Mouse (Mus musculus): Measurements from ENCODE around the gene Myh4.
A peak's percentile ranks its signal among the peaks of the same experiment; 100 is the strongest.

Gene Myh4

DNA sequence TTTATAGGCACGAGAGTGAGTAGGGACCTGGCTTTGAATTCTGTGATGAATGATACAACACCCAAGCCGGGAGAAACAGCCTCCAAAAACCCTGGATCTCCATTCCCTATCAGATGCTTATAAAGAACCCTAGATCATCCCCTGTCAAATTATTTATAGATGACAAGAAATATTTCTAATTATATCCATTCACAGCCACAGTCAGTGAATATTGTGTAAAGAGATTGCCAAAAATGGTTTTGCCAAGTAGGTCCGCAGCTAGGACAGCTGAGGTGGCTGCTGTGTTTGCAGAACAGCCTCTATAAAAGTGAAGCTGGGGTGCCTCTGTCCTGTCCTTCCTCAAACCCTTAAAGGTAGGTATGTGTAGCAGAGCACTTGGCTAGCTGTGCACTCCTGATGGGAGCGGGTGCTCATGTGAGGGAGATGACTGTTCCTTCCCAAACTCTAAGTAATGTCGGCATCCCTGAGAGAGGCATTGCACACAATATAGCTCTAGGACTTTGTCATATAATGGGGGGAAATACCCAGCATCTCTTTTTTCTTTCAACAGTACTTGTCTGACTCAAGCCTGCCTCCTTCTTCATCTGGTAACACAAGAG lies at the start of gene Myh4:
Myh4 (plus strand) TSS at position 549 of the 599 bp plus-strand sequence.
- TF ChIP-seq POU5F1 (IDR thresholded peaks at IDR 0.05; ENCODE audit: borderline replicate concordance, low read length) (no peak), NANOG (IDR thresholded peaks at IDR 0.05; ENCODE audit: borderline replicate concordance, low read length) (no peak), CTCF (conservative IDR thresholded peaks at IDR 0.05; ENCODE audit: low read length) (no peak)
- H3K27me3 ChIP-seq (ENCODE audit: insufficient read depth, low read length) = no peaks in the 10 kb centered on the region
- H3K36me3 ChIP-seq (ENCODE audit: insufficient read depth, low read length) = no peaks in the 10 kb centered on the region
- H3K4me1 ChIP-seq (replicated peaks; ENCODE audit: low read depth, low read length) = no peaks in the 10 kb centered on the region
- peaks cover 2% of the 10 kb centered on the region for H3K9me3 ChIP-seq (ENCODE audit: low read length)
- no peak within 1 kb of the TSS for H3K4me3 ChIP-seq (replicated peaks; ENCODE audit: low read length)

- TF ChIP-seq NANOG (IDR thresholded peaks at IDR 0.05; ENCODE audit: borderline replicate concordance, low read length) (no peak), POU5F1 (IDR thresholded peaks at IDR 0.05; ENCODE audit: borderline replicate concordance, low read length) (no peak)
- Histone ChIP-seq H3K27me3 (ENCODE audit: insufficient read depth, low read length) (peaks cover 26% of the 10 kb centered on the region), H3K4me3 (replicated peaks; ENCODE audit: low read length) (no peak overlapping the region), H3K4me1 (replicated peaks; ENCODE audit: low read depth, low read length) (no peaks in the 10 kb centered on the region), H3K9me3 (ENCODE audit: low read length) (no peaks in the 10 kb centered on the region), H3K36me3 (ENCODE audit: insufficient read depth, low read length) (no peaks in the 10 kb centered on the region)
Observed at GRCm38 (mm10) chr11:67190316-67190715, 47.5 kb upstream of the Myh4 start.

DNA sequence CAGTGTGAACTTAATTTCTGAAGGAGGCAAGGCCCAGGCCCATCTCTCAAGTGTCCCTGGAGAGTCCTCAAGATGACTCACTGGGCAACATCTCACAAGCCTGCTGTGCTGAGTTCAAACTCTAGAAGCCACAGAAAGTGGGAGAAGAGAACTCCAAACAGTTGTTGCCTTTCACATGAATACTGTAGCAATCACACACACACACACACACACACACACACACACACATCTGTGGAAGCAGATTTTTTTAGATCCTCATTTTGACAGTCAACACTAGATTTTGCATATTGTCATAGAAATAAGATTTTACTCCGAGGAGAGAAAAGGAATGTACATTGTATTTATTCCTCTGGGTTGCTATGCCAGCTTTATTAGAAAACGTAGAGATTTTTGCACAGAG lies 47.0 kb upstream of the Myh4 start:
- Histone ChIP-seq H3K4me1 (replicated peaks; ENCODE audit: low read depth, low read length) (no peaks in the 10 kb centered on the region), H3K27me3 (ENCODE audit: insufficient read depth, low read length) (peaks cover 26% of the 10 kb centered on the region), H3K9me3 (ENCODE audit: low read length) (no peaks in the 10 kb centered on the region), H3K4me3 (replicated peaks; ENCODE audit: low read length) (no peak overlapping the region), H3K36me3 (ENCODE audit: insufficient read depth, low read length) (no peaks in the 10 kb centered on the region)
- TF ChIP-seq NANOG (IDR thresholded peaks at IDR 0.05; ENCODE audit: borderline replicate concordance, low read length) (no peak), POU5F1 (IDR thresholded peaks at IDR 0.05; ENCODE audit: borderline replicate concordance, low read length) (no peak), CTCF (conservative IDR thresholded peaks at IDR 0.05; ENCODE audit: low read length) (no peak)

DNA sequence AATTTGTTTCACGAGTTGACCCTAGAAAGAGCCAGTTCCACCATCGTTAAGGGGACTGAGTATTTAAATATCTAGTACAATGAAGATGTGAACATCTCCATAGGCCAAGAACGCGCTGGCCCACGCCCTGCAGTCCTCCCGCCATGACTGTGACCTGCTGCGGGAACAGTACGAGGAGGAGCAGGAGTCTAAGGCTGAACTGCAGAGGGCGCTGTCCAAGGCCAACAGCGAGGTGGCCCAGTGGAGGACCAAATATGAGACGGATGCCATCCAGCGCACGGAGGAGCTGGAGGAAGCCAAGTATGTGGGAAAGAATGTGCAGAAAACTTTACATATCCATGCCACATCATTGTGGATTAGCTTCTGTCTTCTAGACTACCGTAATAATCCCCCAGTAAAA lies 46.3 kb upstream of the Myh4 start:
- TF ChIP-seq NANOG (IDR thresholded peaks at IDR 0.05; ENCODE audit: borderline replicate concordance, low read length) (no peak), CTCF (conservative IDR thresholded peaks at IDR 0.05; ENCODE audit: low read length) (0 out of 2 replicates have a peak, but pooled peaks have one; percentile 6)
- H3K4me1 ChIP-seq (replicated peaks; ENCODE audit: low read depth, low read length) = no peaks in the 10 kb centered on the region
- H3K9me3 ChIP-seq (ENCODE audit: low read length) = no peaks in the 10 kb centered on the region
- peaks cover 26% of the 10 kb centered on the region for H3K27me3 ChIP-seq (ENCODE audit: insufficient read depth, low read length)
- H3K4me3 ChIP-seq (replicated peaks; ENCODE audit: low read length) = no peak overlapping the region
- H3K36me3 ChIP-seq (ENCODE audit: insufficient read depth, low read length) = no peaks in the 10 kb centered on the region

DNA sequence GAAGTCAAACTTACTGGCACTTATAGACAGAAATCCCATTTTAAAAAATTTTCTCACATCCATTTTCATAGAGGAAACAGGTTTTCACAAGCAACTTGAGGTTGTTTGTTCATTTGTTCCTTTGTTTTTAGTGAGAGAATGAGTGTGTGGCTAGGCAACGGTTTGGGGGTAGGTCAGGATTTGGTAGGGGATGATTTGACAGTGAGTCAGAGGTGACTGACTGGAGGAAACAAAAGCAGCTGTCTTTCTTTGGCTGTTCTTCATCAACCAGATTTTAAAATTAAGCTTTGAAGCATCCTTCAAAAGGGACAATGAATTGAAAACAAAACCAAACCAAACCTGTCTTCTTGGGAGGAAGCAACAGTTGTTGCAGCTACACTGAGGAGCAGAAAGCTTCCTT lies 38.5 kb upstream of the Myh4 start:
- peaks cover 8% of the 10 kb centered on the region for H3K27me3 ChIP-seq (ENCODE audit: insufficient read depth, low read length)
- no peaks in the 10 kb centered on the region for H3K36me3 ChIP-seq (ENCODE audit: insufficient read depth, low read length)
- H3K4me3 ChIP-seq (replicated peaks; ENCODE audit: low read length) = no peak overlapping the region
- no peaks in the 10 kb centered on the region for H3K4me1 ChIP-seq (replicated peaks; ENCODE audit: low read depth, low read length)
- TF ChIP-seq POU5F1 (IDR thresholded peaks at IDR 0.05; ENCODE audit: borderline replicate concordance, low read length) = no peak
- no peak for TF ChIP-seq CTCF (conservative IDR thresholded peaks at IDR 0.05; ENCODE audit: low read length)
- TF ChIP-seq NANOG (IDR thresholded peaks at IDR 0.05; ENCODE audit: borderline replicate concordance, low read length) = no peak
- no peaks in the 10 kb centered on the region for H3K9me3 ChIP-seq (ENCODE audit: low read length)

GRCm38 (mm10) chr11:67199752-67200151 lies 38.1 kb upstream of the Myh4 start, which contains the start of gene Myh1:
Gene Myh1 (plus strand): TSS chr11:67200052.
- Histone ChIP-seq H3K4me1 (replicated peaks; ENCODE audit: low read depth, low read length) (no peaks in the 10 kb centered on the region), H3K4me3 (replicated peaks; ENCODE audit: low read length) (no peak within 1 kb of the TSS), H3K27me3 (ENCODE audit: insufficient read depth, low read length) (peaks cover 8% of the 10 kb centered on the region), H3K9me3 (ENCODE audit: low read length) (no peaks in the 10 kb centered on the region), H3K36me3 (ENCODE audit: insufficient read depth, low read length) (no peaks in the 10 kb centered on the region)
- TF ChIP-seq POU5F1 (IDR thresholded peaks at IDR 0.05; ENCODE audit: borderline replicate concordance, low read length) (no peak), NANOG (IDR thresholded peaks at IDR 0.05; ENCODE audit: borderline replicate concordance, low read length) (no peak), CTCF (conservative IDR thresholded peaks at IDR 0.05; ENCODE audit: low read length) (no peak)

GRCm38 (mm10) chr11:67204766-67205165 lies 33.1 kb upstream of the Myh4 start:
- Histone ChIP-seq H3K27me3 (ENCODE audit: insufficient read depth, low read length) (peaks cover 8% of the 10 kb centered on the region), H3K9me3 (ENCODE audit: low read length) (no peaks in the 10 kb centered on the region), H3K36me3 (ENCODE audit: insufficient read depth, low read length) (no peaks in the 10 kb centered on the region), H3K4me1 (replicated peaks; ENCODE audit: low read depth, low read length) (no peaks in the 10 kb centered on the region), H3K4me3 (replicated peaks; ENCODE audit: low read length) (no peak overlapping the region)
- TF ChIP-seq POU5F1 (IDR thresholded peaks at IDR 0.05; ENCODE audit: borderline replicate concordance, low read length) = no peak
- TF ChIP-seq NANOG (IDR thresholded peaks at IDR 0.05; ENCODE audit: borderline replicate concordance, low read length) = no peak

DNA sequence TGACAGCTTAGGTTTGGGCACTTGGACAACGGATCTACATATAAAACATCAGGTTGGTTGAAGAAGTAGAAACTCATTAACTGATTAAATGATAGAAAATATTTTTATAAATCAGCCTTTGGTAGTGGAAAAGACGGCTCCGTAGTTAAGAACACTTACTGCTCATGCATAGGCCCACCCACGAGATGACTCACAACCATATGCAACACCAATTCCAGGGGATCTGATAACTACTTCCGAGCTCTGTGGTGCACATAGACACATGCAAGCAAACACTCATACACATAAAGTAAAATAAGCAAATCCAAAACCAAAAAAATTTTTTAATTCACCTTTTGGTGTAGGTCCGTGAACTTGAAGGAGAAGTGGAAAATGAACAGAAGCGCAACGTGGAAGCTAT lies 16.0 kb upstream of the Myh4 start:
- H3K27me3 ChIP-seq (ENCODE audit: insufficient read depth, low read length) = peaks cover 3% of the 10 kb centered on the region; the same call in 1 of the 2 replicates
- no peak overlapping the region for H3K4me3 ChIP-seq (replicated peaks; ENCODE audit: low read length)
- TF ChIP-seq POU5F1 (IDR thresholded peaks at IDR 0.05; ENCODE audit: borderline replicate concordance, low read length) (no peak), CTCF (conservative IDR thresholded peaks at IDR 0.05; ENCODE audit: low read length) (no peak), NANOG (IDR thresholded peaks at IDR 0.05; ENCODE audit: borderline replicate concordance, low read length) (no peak)
- H3K9me3 ChIP-seq (ENCODE audit: low read length) = no peaks in the 10 kb centered on the region
- H3K4me1 ChIP-seq (replicated peaks; ENCODE audit: low read depth, low read length) = no peaks in the 10 kb centered on the region
- no peaks in the 10 kb centered on the region for H3K36me3 ChIP-seq (ENCODE audit: insufficient read depth, low read length)

- no peak overlapping the region for H3K4me3 ChIP-seq (replicated peaks; ENCODE audit: low read length)
- no peaks in the 10 kb centered on the region for H3K4me1 ChIP-seq (replicated peaks; ENCODE audit: low read depth, low read length)
- H3K36me3 ChIP-seq (ENCODE audit: insufficient read depth, low read length) = no peaks in the 10 kb centered on the region
- H3K9me3 ChIP-seq (ENCODE audit: low read length) = no peaks in the 10 kb centered on the region
- peaks cover 1% of the 10 kb centered on the region; the same call in 1 of the 2 replicates for H3K27me3 ChIP-seq (ENCODE audit: insufficient read depth, low read length)
- TF ChIP-seq NANOG (IDR thresholded peaks at IDR 0.05; ENCODE audit: borderline replicate concordance, low read length) (no peak), POU5F1 (IDR thresholded peaks at IDR 0.05; ENCODE audit: borderline replicate concordance, low read length) (no peak), CTCF (conservative IDR thresholded peaks at IDR 0.05; ENCODE audit: low read length) (no peak)
Observed at GRCm38 (mm10) chr11:67224466-67224865, 13.4 kb upstream of the Myh4 start.

Data from E14TG2a.4 (cell line).